Mouse (Mus musculus): ENCODE measurements around the gene Necab3. TPM values are rescaled to one million over a fixed set of nuclear protein-coding genes. Genes with fewer than 3 reads are reported as not detected.

The Necab3 gene
- total and polyA plus RNA-seq, 3 experiments: 6.8 to 13.0 (median 11.6) TPM

DNA sequence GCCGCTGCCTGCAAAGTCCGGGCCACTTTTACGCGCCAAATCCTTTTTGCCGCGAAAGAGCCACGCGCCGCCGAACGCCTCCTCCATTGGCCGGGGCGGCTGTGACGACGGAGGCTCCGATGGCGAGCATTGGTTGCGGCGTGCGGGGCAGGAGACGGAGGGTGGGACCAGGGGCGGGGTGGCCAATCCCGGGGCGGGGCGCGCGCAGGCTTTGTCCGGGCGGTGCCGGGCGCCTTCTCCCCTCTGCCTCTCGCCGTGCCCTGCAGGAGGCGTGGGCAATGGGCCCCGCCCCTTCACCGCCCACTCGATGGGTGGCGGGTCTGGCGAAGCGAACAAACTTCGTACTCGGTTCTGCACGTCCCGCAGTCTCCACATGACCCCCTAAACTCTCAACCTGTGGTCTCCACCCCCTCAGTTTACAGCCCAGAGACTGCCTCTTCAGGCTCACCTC is 11.2 kb upstream of the Necab3 start, which contains the start of gene E2f1:
E2f1 (minus strand) TSS at position 57 of the 451 bp plus-strand sequence.
- DNase-seq (ENCODE audit: low spot score) (peak; percentile 97), ATAC-seq (ENCODE audit: extremely low read depth, insufficient number of reproducible peaks, low FRiP score, poor library complexity, severe bottlenecking) (peak; percentile 79)
- H3K9me3 ChIP-seq (replicated peaks): no peaks in the 10 kb centered on the region
- no peak for TF ChIP-seq POLR2AphosphoS5 (IDR thresholded peaks at IDR 0.05; ENCODE audit: insufficient replicate concordance, low read depth, low read length)
- no peak for TF ChIP-seq GATA2 (IDR thresholded peaks at IDR 0.05; ENCODE audit: borderline replicate concordance, low read depth, low read length)
- TF ChIP-seq GATA1 (IDR thresholded peaks at IDR 0.05; ENCODE audit: borderline replicate concordance, low read length): no peak
- no peak for TF ChIP-seq CTCF (IDR thresholded peaks at IDR 0.05; ENCODE audit: low read depth, low read length)
- no peak for TF ChIP-seq TAL1 (conservative IDR thresholded peaks at IDR 0.05; ENCODE audit: low read depth, low read length)
- no peaks in the 10 kb centered on the region for H3K27me3 ChIP-seq (ENCODE audit: insufficient read depth, low read length)
- H3K4me1 ChIP-seq (ENCODE audit: insufficient read depth, low read depth, low read length): peaks cover 79% of the 10 kb centered on the region
- peak within 1 kb of the TSS; percentile 89 for H3K4me3 ChIP-seq (ENCODE audit: low read depth, low read length)
- peaks cover 36% of the 10 kb centered on the region for H3K36me3 ChIP-seq (replicated peaks)

DNA sequence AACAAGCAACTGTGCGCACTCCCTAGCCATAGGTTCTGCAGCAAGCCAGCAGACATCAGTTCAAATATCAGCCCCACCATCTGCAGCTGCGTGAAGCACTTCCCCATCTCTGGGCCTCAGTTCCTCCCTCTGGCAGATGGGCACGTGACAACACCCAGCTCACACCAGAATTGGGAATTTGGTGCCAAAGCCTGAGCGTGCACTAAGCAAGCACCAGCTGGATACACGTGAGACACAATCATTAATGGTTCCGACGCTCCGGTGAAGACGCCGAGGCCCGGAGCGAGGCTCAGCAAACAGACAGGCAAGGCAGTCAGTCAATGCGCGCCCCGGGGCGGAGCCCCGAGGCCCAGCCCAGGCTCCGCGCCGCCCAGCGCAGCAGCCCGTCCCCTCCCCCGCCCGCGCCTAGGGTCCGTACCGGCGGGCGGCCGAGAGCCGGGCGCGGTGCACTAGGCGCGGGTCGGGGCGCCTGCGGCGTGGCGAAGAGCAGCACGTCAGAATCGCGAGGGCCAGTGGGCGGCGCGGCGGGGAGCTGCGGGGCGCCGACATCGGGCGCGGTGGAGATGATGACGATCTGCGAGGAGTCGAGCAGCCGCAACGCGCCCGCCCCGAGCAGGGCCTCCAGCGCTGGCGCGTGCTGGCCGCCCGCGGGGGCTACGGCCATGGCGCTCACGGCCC is 10.5 kb upstream of the Necab3 start:
- TF ChIP-seq TAL1 (conservative IDR thresholded peaks at IDR 0.05; ENCODE audit: low read depth, low read length): peak; percentile 58; the same call in 1 of the 2 replicates
- TF ChIP-seq GATA2 (IDR thresholded peaks at IDR 0.05; ENCODE audit: borderline replicate concordance, low read depth, low read length): peak; percentile 82; the same call in 1 of the 2 replicates
- TF ChIP-seq CTCF (IDR thresholded peaks at IDR 0.05; ENCODE audit: low read depth, low read length): no peak
- no peak for TF ChIP-seq POLR2AphosphoS5 (IDR thresholded peaks at IDR 0.05; ENCODE audit: insufficient replicate concordance, low read depth, low read length)
- no peak for TF ChIP-seq GATA1 (IDR thresholded peaks at IDR 0.05; ENCODE audit: borderline replicate concordance, low read length)
- peak overlapping the region; percentile 89 for H3K4me3 ChIP-seq (ENCODE audit: low read depth, low read length)
- DNase-seq (ENCODE audit: low spot score) (peak; percentile 74), ATAC-seq (ENCODE audit: extremely low read depth, insufficient number of reproducible peaks, low FRiP score, poor library complexity, severe bottlenecking) (peak; percentile 45; the same call in 1 of the 2 replicates)
- peaks cover 81% of the 10 kb centered on the region for H3K4me1 ChIP-seq (ENCODE audit: insufficient read depth, low read depth, low read length)
- H3K27me3 ChIP-seq (ENCODE audit: insufficient read depth, low read length): no peaks in the 10 kb centered on the region
- peaks cover 42% of the 10 kb centered on the region for H3K36me3 ChIP-seq (replicated peaks)
- no peaks in the 10 kb centered on the region for H3K9me3 ChIP-seq (replicated peaks)

DNA sequence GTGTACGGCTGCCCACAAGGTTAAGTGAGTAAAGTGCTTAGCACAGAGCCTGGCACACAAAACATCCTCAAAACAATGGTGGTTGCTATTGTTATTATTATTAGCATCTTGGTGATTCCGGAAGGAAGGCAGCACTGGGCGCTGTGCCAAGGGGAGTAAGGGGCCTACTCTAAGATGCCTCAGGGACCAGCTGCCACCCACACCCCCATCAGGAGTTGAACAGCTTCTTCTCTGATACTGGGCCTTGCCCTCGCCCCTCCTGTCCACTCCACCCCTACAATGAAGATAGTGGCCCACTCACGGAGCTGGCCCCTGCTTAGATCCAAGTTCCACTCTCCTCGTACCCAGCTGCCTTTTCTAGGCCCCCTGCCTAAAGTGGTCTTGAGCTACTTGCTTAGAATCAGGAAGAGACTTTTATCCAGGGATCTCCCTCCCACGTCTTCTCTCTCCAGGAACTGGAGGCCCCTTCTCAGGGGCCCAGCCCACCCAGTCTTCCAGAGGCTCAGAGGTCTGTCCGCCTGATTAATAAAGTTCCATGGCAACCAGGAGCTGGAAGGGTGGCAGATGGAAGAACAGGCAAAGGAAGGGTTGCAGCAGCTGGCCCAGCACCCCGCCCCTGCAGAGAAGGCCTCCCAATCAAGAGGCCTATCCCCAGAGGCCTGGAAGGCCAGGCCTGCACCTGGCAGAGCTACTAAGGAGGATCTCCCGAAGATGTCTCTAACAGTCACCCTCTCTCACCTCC is 9.8 kb upstream of the Necab3 start:
- TF ChIP-seq GATA1 (IDR thresholded peaks at IDR 0.05; ENCODE audit: borderline replicate concordance, low read length): no peak
- TF ChIP-seq GATA2 (IDR thresholded peaks at IDR 0.05; ENCODE audit: borderline replicate concordance, low read depth, low read length): no peak
- TF ChIP-seq CTCF (IDR thresholded peaks at IDR 0.05; ENCODE audit: low read depth, low read length): no peak
- no peak for TF ChIP-seq TAL1 (conservative IDR thresholded peaks at IDR 0.05; ENCODE audit: low read depth, low read length)
- TF ChIP-seq POLR2AphosphoS5 (IDR thresholded peaks at IDR 0.05; ENCODE audit: insufficient replicate concordance, low read depth, low read length): no peak
- Histone ChIP-seq H3K36me3 (replicated peaks) (peaks cover 49% of the 10 kb centered on the region), H3K9me3 (replicated peaks) (no peaks in the 10 kb centered on the region), H3K4me1 (ENCODE audit: insufficient read depth, low read depth, low read length) (peaks cover 84% of the 10 kb centered on the region), H3K27me3 (ENCODE audit: insufficient read depth, low read length) (no peaks in the 10 kb centered on the region), H3K4me3 (ENCODE audit: low read depth, low read length) (peak overlapping the region; percentile 89)
- ATAC-seq (ENCODE audit: extremely low read depth, insufficient number of reproducible peaks, low FRiP score, poor library complexity, severe bottlenecking) (no peak; the same call in none of the 2 replicates), DNase-seq (ENCODE audit: low spot score) (no peak)

DNA sequence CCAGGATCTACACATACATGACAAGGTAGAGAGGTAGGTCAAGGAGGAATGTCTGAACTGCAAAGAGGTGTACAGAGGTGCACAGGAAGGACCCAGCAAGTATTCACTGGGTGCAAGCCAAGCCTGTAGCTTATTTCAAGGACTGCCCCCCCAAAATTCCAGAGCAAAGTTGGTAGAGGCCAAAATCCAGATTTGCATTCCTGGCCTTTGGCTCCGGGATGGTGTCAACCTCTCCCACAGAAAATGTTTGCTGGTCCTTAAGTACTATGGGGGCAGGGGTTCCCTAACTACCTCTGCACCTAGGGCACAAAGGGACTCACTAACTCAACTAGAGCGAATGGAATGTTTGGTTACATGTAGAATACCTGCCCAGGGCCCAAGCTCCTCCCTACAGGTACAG is 9.1 kb upstream of the Necab3 start:
- ATAC-seq (ENCODE audit: extremely low read depth, insufficient number of reproducible peaks, low FRiP score, poor library complexity, severe bottlenecking) (no peak), DNase-seq (ENCODE audit: low spot score) (no peak)
- peak overlapping the region; percentile 89 for H3K4me3 ChIP-seq (ENCODE audit: low read depth, low read length)
- no peak for TF ChIP-seq GATA2 (IDR thresholded peaks at IDR 0.05; ENCODE audit: borderline replicate concordance, low read depth, low read length)
- no peak for TF ChIP-seq CTCF (IDR thresholded peaks at IDR 0.05; ENCODE audit: low read depth, low read length)
- no peak for TF ChIP-seq TAL1 (conservative IDR thresholded peaks at IDR 0.05; ENCODE audit: low read depth, low read length)
- no peak; the same call in 1 of the 2 replicates for TF ChIP-seq POLR2AphosphoS5 (IDR thresholded peaks at IDR 0.05; ENCODE audit: insufficient replicate concordance, low read depth, low read length)
- TF ChIP-seq GATA1 (IDR thresholded peaks at IDR 0.05; ENCODE audit: borderline replicate concordance, low read length): no peak
- no peaks in the 10 kb centered on the region for H3K27me3 ChIP-seq (ENCODE audit: insufficient read depth, low read length)
- H3K4me1 ChIP-seq (ENCODE audit: insufficient read depth, low read depth, low read length): peaks cover 82% of the 10 kb centered on the region
- peaks cover 57% of the 10 kb centered on the region for H3K36me3 ChIP-seq (replicated peaks)
- no peaks in the 10 kb centered on the region for H3K9me3 ChIP-seq (replicated peaks)

DNA sequence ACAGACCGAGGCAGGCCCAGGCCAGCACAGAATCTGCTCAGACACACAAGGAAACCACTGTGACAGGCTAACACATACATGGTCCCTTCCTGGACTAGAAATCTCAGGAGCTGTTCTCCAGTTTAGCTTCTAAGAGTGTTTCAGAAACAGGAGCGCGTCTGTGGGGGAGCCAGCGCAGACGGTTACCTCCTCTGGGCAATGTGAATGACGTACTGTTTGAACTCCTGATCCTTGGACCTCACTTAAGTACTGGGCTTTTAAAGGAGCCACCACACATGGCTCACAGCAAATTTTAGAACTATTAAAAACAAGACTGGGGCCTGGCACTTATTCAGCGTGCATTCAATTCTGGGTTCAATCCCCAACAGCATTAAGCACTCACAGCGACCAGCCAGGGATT is 8.0 kb upstream of the Necab3 start:
- peak overlapping the region; percentile 48; the same call in 1 of the 2 replicates for H3K4me3 ChIP-seq (ENCODE audit: low read depth, low read length)
- H3K9me3 ChIP-seq (replicated peaks): no peaks in the 10 kb centered on the region
- no peaks in the 10 kb centered on the region for H3K27me3 ChIP-seq (ENCODE audit: insufficient read depth, low read length)
- DNase-seq (ENCODE audit: low spot score) (no peak), ATAC-seq (ENCODE audit: extremely low read depth, insufficient number of reproducible peaks, low FRiP score, poor library complexity, severe bottlenecking) (no peak)
- H3K36me3 ChIP-seq (replicated peaks): peaks cover 67% of the 10 kb centered on the region
- peaks cover 75% of the 10 kb centered on the region for H3K4me1 ChIP-seq (ENCODE audit: insufficient read depth, low read depth, low read length)
- TF ChIP-seq CTCF (IDR thresholded peaks at IDR 0.05; ENCODE audit: low read depth, low read length) (no peak), POLR2AphosphoS5 (IDR thresholded peaks at IDR 0.05; ENCODE audit: insufficient replicate concordance, low read depth, low read length) (no peak), GATA1 (IDR thresholded peaks at IDR 0.05; ENCODE audit: borderline replicate concordance, low read length) (no peak), TAL1 (conservative IDR thresholded peaks at IDR 0.05; ENCODE audit: low read depth, low read length) (no peak), GATA2 (IDR thresholded peaks at IDR 0.05; ENCODE audit: borderline replicate concordance, low read depth, low read length) (no peak)

DNA sequence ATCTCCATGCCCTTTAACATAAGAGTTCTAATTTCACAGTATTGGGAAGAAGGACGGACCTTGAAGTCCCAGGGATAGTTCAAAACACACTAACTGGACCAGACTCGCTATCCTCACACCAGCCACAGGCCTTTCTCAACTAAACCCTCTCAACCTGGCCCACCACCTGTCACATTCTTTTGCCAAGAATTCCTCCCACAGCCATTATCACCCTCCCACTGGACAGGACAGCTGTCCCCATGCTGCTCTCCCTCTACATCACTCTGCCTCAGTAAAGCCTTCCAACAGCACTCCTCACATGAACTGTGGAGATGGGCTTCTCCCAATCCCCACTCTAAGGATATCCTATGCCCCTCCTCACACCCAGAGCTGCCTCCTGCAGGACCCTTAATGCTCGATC is 6.9 kb upstream of the Necab3 start:
- Histone ChIP-seq H3K9me3 (replicated peaks) (no peaks in the 10 kb centered on the region), H3K4me3 (ENCODE audit: low read depth, low read length) (no peak overlapping the region), H3K27me3 (ENCODE audit: insufficient read depth, low read length) (no peaks in the 10 kb centered on the region), H3K4me1 (ENCODE audit: insufficient read depth, low read depth, low read length) (peaks cover 73% of the 10 kb centered on the region), H3K36me3 (replicated peaks) (peaks cover 78% of the 10 kb centered on the region)
- ATAC-seq (ENCODE audit: extremely low read depth, insufficient number of reproducible peaks, low FRiP score, poor library complexity, severe bottlenecking) (no peak), DNase-seq (ENCODE audit: low spot score) (no peak)
- TF ChIP-seq GATA2 (IDR thresholded peaks at IDR 0.05; ENCODE audit: borderline replicate concordance, low read depth, low read length) (no peak), POLR2AphosphoS5 (IDR thresholded peaks at IDR 0.05; ENCODE audit: insufficient replicate concordance, low read depth, low read length) (no peak), GATA1 (IDR thresholded peaks at IDR 0.05; ENCODE audit: borderline replicate concordance, low read length) (no peak), CTCF (IDR thresholded peaks at IDR 0.05; ENCODE audit: low read depth, low read length) (no peak), TAL1 (conservative IDR thresholded peaks at IDR 0.05; ENCODE audit: low read depth, low read length) (no peak)
